In genomic region chr4:152913497-152913896, GRCm38 (mm10) we compare ENCODE assay signal across 9 mouse cellular contexts.
DNase-seq lines count a peak whose midpoint lies in the region; ATAC-seq and TF ChIP-seq lines count a peak whose summit lies in the region.
"Had no signal": no experiment of that assay in that cellular context is flagged by ENCODE, and none has a peak within 500 bp of the region (broad histone marks: within the 10 kb centered on the region; RNA-seq: fewer than 3 reads in every experiment).

No protein-coding gene starts in this region.

- DNase-seq in spleen, postnatal 36 days (ENCODE audit: low spot score in 2 of 2) = no peak
- no peak for DNase-seq in left cerebral cortex, adult 11 months (ENCODE audit: low spot score)
- no peak for DNase-seq in layer of hippocampus, postnatal 14 days (ENCODE audit: low spot score in 2 of 2)
- DNase-seq: cerebellum, adult 18-20 months had no signal

- no peak for TF ChIP-seq CTCF in cortical plate, adult 2 months (IDR thresholded peaks at IDR 0.05; ENCODE audit: extremely low read depth, insufficient read depth, low read length)
- TF ChIP-seq CTCF in olfactory bulb, adult 2 months (IDR thresholded peaks at IDR 0.05; ENCODE audit: insufficient read depth, low read depth, low read length) = no peak

- WGBS in forebrain, embryonic 13.5 days = 20% methylated on average over 10 of the region's 10 CpGs
- 37% methylated on average over 10 of the region's 10 CpGs for WGBS in kidney, embryonic 14.5 days
- WGBS in olfactory bulb, adult 2 months = 23% methylated on average over 10 of the region's 10 CpGs

- peaks cover 19% of the 10 kb centered on the region for H3K27me3 ChIP-seq in forebrain, embryonic 13.5 days
- no peaks in the 10 kb centered on the region for H3K27me3 ChIP-seq in kidney, embryonic 14.5 days (ENCODE audit: control insufficient read depth, insufficient read depth, low read length)

- H3K36me3 ChIP-seq in forebrain, embryonic 13.5 days (ENCODE audit: poor library complexity, severe bottlenecking) = no peaks in the 10 kb centered on the region
- no peaks in the 10 kb centered on the region for H3K36me3 ChIP-seq in kidney, embryonic 14.5 days (ENCODE audit: control insufficient read depth, insufficient read depth, low read length)

- no peak overlapping the region for H3K4me3 ChIP-seq in cortical plate, adult 2 months (ENCODE audit: insufficient read depth, low read length)
- H3K4me3 ChIP-seq in forebrain, embryonic 13.5 days = peak overlapping the region; percentile 6; the same call in 1 of the 2 replicates
- H3K4me3 ChIP-seq in kidney, embryonic 14.5 days (ENCODE audit: low read length) = no peak overlapping the region
- H3K4me3 ChIP-seq in olfactory bulb, adult 2 months (ENCODE audit: insufficient read depth, low read depth, low read length) = no peak overlapping the region

- H3K9ac ChIP-seq in forebrain, embryonic 13.5 days = no peak overlapping the region
- H3K9ac ChIP-seq in kidney, embryonic 14.5 days (ENCODE audit: low read depth, low read length) = no peak overlapping the region
- H3K9ac ChIP-seq: liver, embryonic 14.5 days had no signal

- no peaks in the 10 kb centered on the region for H3K9me3 ChIP-seq in forebrain, embryonic 13.5 days (replicated peaks)
- H3K9me3 ChIP-seq in kidney, embryonic 14.5 days (ENCODE audit: control insufficient read depth, low read length) = no peaks in the 10 kb centered on the region

- H3K27ac ChIP-seq in cortical plate, adult 2 months (ENCODE audit: insufficient read depth, low read length) = no peak overlapping the region
- H3K27ac ChIP-seq in forebrain, embryonic 13.5 days = peak overlapping the region; percentile 57
- no peak overlapping the region for H3K27ac ChIP-seq in kidney, embryonic 14.5 days (ENCODE audit: low read depth, low read length)
- H3K27ac ChIP-seq in olfactory bulb, adult 2 months (ENCODE audit: insufficient read depth, low read depth, low read length) = no peak overlapping the region
- H3K27ac ChIP-seq: liver, embryonic 14.5 days had no signal

- peak overlapping the region; percentile 48 for H3K4me2 ChIP-seq in forebrain, embryonic 13.5 days
- no peak overlapping the region for H3K4me2 ChIP-seq in kidney, embryonic 14.5 days (replicated peaks; ENCODE audit: low read depth, low read length)

- H3K4me1 ChIP-seq in cortical plate, adult 2 months (ENCODE audit: control insufficient read depth, insufficient read depth, low read length) = no peaks in the 10 kb centered on the region
- peaks cover 22% of the 10 kb centered on the region for H3K4me1 ChIP-seq in forebrain, embryonic 13.5 days
- no peaks in the 10 kb centered on the region for H3K4me1 ChIP-seq in kidney, embryonic 14.5 days (ENCODE audit: control insufficient read depth, insufficient read depth, low read length)
- peaks cover 5% of the 10 kb centered on the region; the same call in 1 of the 2 replicates for H3K4me1 ChIP-seq in olfactory bulb, adult 2 months (ENCODE audit: control insufficient read depth, insufficient read depth, low read length)

- peak; percentile 71 for ATAC-seq in forebrain, embryonic 13.5 days
- 0 out of 2 replicates have a peak, but pooled peaks have one; percentile 12 for ATAC-seq in kidney, embryonic 14.5 days (ENCODE audit: low FRiP score, low TSS enrichment)

- peak; percentile 38; the same call in 1 of the 2 replicates for TF ChIP-seq POLR2A in cortical plate, adult 2 months (IDR thresholded peaks at IDR 0.05; ENCODE audit: extremely low read depth, insufficient read depth, low read length)
- 0 out of 2 replicates have a peak, but pooled peaks have one; percentile 20 for TF ChIP-seq POLR2A in olfactory bulb, adult 2 months (IDR thresholded peaks at IDR 0.05; ENCODE audit: insufficient read depth, low read depth, low read length)
